Mouse (Mus musculus) heart, embryonic 10.5 days (tissue): ENCODE results near the gene Acer2. TPM values are rescaled to one million over a fixed set of nuclear protein-coding genes. Genes with fewer than 3 reads are reported as not detected.
A peak's percentile ranks its signal among the peaks of the same experiment; 100 is the strongest.

Experiments
- DNase-seq: peaks from one replicate; pipeline ENCODE4 v3.0.0-alpha.2; 2017; ENCODE audit warnings: low spot score
- H3K27ac ChIP-seq: fragments of 300-500 bp; sonication (generic); 2 replicates; pipeline ENCODE4 v1.5.1; 2016; ENCODE audit warnings: mild to moderate bottlenecking
- H3K27me3 ChIP-seq: fragments of 300-500 bp; sonication (generic); 2 replicates; pipeline ENCODE4 v1.6.1; 2016; ENCODE audit warnings: mild to moderate bottlenecking; ENCODE audit not compliant: poor library complexity, insufficient read depth, severe bottlenecking
- H3K36me3 ChIP-seq: fragments of 300-500 bp; sonication (generic); 2 replicates; pipeline ENCODE4 v1.6.1; 2016; ENCODE audit warnings: mild to moderate bottlenecking, moderate library complexity
- H3K4me1 ChIP-seq: fragments of 300-500 bp; sonication (generic); 2 replicates; pipeline ENCODE4 v1.6.1; 2016; ENCODE audit warnings: mild to moderate bottlenecking
- H3K4me3 ChIP-seq: fragments of 300-500 bp; sonication (generic); 2 replicates; pipeline ENCODE4 v1.5.1; 2016; ENCODE audit warnings: mild to moderate bottlenecking, moderate library complexity
- H3K9me3 ChIP-seq: fragments of 300-500 bp; sonication (generic); 2 replicates; pipeline ENCODE4 v1.6.1; 2016; ENCODE audit warnings: mild to moderate bottlenecking, moderate library complexity
- WGBS: fragments of 180-500 bp; shearing (Covaris S2); methylation state at CpG from one replicate; pipeline ENCODE4 v1.1.7; 2016; 5-methylcytosine and 5-hydroxymethylcytosine counted together
- polyA plus RNA-seq: library from polyadenylated mRNA; unstranded; fragments of >200 nt; fragmentation: Nextera tagmentation; extraction: Ambion mirVana; gene quantifications from 2 replicates; pipeline ENCODE4 v1.2.1, GENCODE M21; 2016

Acer2 gene
- polyA plus RNA-seq, 1 experiment from 2014 or later: 25.0 TPM

GRCm38 (mm10) chr4:86904969-86905368 is 30.8 kb downstream of the Acer2 start:
- H3K27ac ChIP-seq: no peak overlapping the region
- no peaks in the 10 kb centered on the region for H3K4me1 ChIP-seq
- 33% methylated on average over 3 of the region's 3 CpGs for WGBS
- DNase-seq: no peak
- H3K36me3 ChIP-seq: peaks cover 8% of the 10 kb centered on the region; the same call in 1 of the 2 replicates
- H3K9me3 ChIP-seq: no peaks in the 10 kb centered on the region
- no peak overlapping the region for H3K4me3 ChIP-seq
- H3K27me3 ChIP-seq: no peaks in the 10 kb centered on the region

GRCm38 (mm10) chr4:86905869-86906268 is 31.7 kb downstream of the Acer2 start:
- DNase-seq: no peak
- WGBS: 79% methylated on average over 1 of the region's 1 CpGs
- H3K27me3 ChIP-seq: no peaks in the 10 kb centered on the region
- no peak overlapping the region for H3K27ac ChIP-seq
- H3K9me3 ChIP-seq: no peaks in the 10 kb centered on the region
- H3K4me3 ChIP-seq: no peak overlapping the region
- peaks cover 9% of the 10 kb centered on the region; the same call in 1 of the 2 replicates for H3K36me3 ChIP-seq
- H3K4me1 ChIP-seq: no peaks in the 10 kb centered on the region

GRCm38 (mm10) chr4:86911576-86912341 is 37.6 kb downstream of the Acer2 start:
- Histone ChIP-seq H3K36me3 (peaks cover 20% of the 10 kb centered on the region; the same call in 1 of the 2 replicates), H3K4me3 (peak overlapping the region; percentile 31), H3K4me1 (peaks cover 11% of the 10 kb centered on the region), H3K27ac (peak overlapping the region; percentile 69), H3K27me3 (no peaks in the 10 kb centered on the region; the same call in 1 of the 2 replicates), H3K9me3 (no peaks in the 10 kb centered on the region)
- WGBS: 18% methylated on average over 18 of the region's 18 CpGs
- no peak for DNase-seq

GRCm38 (mm10) chr4:86912757-86913156 is 38.6 kb downstream of the Acer2 start:
- Histone ChIP-seq H3K4me1 (peaks cover 11% of the 10 kb centered on the region), H3K27me3 (no peaks in the 10 kb centered on the region; the same call in 1 of the 2 replicates), H3K9me3 (no peaks in the 10 kb centered on the region), H3K4me3 (no peak overlapping the region), H3K27ac (no peak overlapping the region), H3K36me3 (peaks cover 20% of the 10 kb centered on the region; the same call in 1 of the 2 replicates)
- DNase-seq: no peak
- WGBS: 75% methylated on average over 7 of the region's 7 CpGs

- Histone ChIP-seq H3K9me3 (no peaks in the 10 kb centered on the region), H3K4me3 (no peak overlapping the region), H3K36me3 (peaks cover 16% of the 10 kb centered on the region; the same call in 1 of the 2 replicates), H3K27ac (no peak overlapping the region), H3K4me1 (peaks cover 11% of the 10 kb centered on the region), H3K27me3 (no peaks in the 10 kb centered on the region; the same call in 1 of the 2 replicates)
- WGBS: 47% methylated on average over 1 of the region's 1 CpGs
- DNase-seq: no peak
Measured at GRCm38 (mm10) chr4:86916062-86916461, 41.9 kb downstream of the Acer2 start.

- WGBS: 74% methylated on average over 3 of the region's 3 CpGs
- Histone ChIP-seq H3K4me3 (no peak overlapping the region), H3K36me3 (no peaks in the 10 kb centered on the region), H3K4me1 (no peaks in the 10 kb centered on the region), H3K27me3 (no peaks in the 10 kb centered on the region), H3K9me3 (no peaks in the 10 kb centered on the region), H3K27ac (no peak overlapping the region)
- no peak for DNase-seq
Measured at GRCm38 (mm10) chr4:86923476-86924055, 49.4 kb downstream of the Acer2 start.

GRCm38 (mm10) chr4:86924804-86925458 is 50.7 kb downstream of the Acer2 start:
- no peak overlapping the region for H3K27ac ChIP-seq
- 8% methylated on average over 9 of the region's 9 CpGs for WGBS

GRCm38 (mm10) chr4:86926997-86927396 is 52.8 kb downstream of the Acer2 start:
- Histone ChIP-seq H3K27ac (no peak overlapping the region), H3K9me3 (no peaks in the 10 kb centered on the region), H3K27me3 (no peaks in the 10 kb centered on the region), H3K4me1 (peaks cover 7% of the 10 kb centered on the region), H3K36me3 (no peaks in the 10 kb centered on the region), H3K4me3 (no peak overlapping the region)
- WGBS: 84% methylated on average over 3 of the region's 3 CpGs
- no peak for DNase-seq

More at GRCm38 (mm10) chr4:86924804-86925458, 50.7 kb downstream of the Acer2 start:
- no peaks in the 10 kb centered on the region for H3K9me3 ChIP-seq
- H3K4me3 ChIP-seq: 0 out of 2 replicates have a peak overlapping the region, but pooled peaks have one; percentile 4
- H3K27me3 ChIP-seq: no peaks in the 10 kb centered on the region
- DNase-seq: no peak
- no peaks in the 10 kb centered on the region for H3K36me3 ChIP-seq
- no peaks in the 10 kb centered on the region for H3K4me1 ChIP-seq

GRCm38 (mm10) chr4:86930101-86930635 is 56.0 kb downstream of the Acer2 start:
- no peak for DNase-seq
- no peaks in the 10 kb centered on the region for H3K27me3 ChIP-seq
- H3K4me3 ChIP-seq: peak overlapping the region; percentile 62
- no peaks in the 10 kb centered on the region for H3K9me3 ChIP-seq
- 84% methylated on average over 7 of the region's 7 CpGs for WGBS
- peaks cover 7% of the 10 kb centered on the region for H3K4me1 ChIP-seq
- H3K36me3 ChIP-seq: peaks cover 10% of the 10 kb centered on the region; the same call in 1 of the 2 replicates
- peak overlapping the region; percentile 88; the same call in 1 of the 2 replicates for H3K27ac ChIP-seq

GRCm38 (mm10) chr4:86930636-86931456 is 56.6 kb downstream of the Acer2 start:
- peak overlapping the region; percentile 88 for H3K27ac ChIP-seq
- peaks cover 7% of the 10 kb centered on the region for H3K4me1 ChIP-seq
- no peaks in the 10 kb centered on the region for H3K9me3 ChIP-seq
- peaks cover 10% of the 10 kb centered on the region; the same call in 1 of the 2 replicates for H3K36me3 ChIP-seq
- peak overlapping the region; percentile 62 for H3K4me3 ChIP-seq
- WGBS: 7% methylated on average over 33 of the region's 33 CpGs
- peak; percentile 85 for DNase-seq
- H3K27me3 ChIP-seq: no peaks in the 10 kb centered on the region

GRCm38 (mm10) chr4:86933026-86933425 is 58.8 kb downstream of the Acer2 start:
- no peak for DNase-seq

GRCm38 (mm10) chr4:86936217-86936616 is 62.0 kb downstream of the Acer2 start:
- no peak for DNase-seq
- no peaks in the 10 kb centered on the region for H3K27me3 ChIP-seq
- 94% methylated on average over 9 of the region's 9 CpGs for WGBS
- peaks cover 2% of the 10 kb centered on the region for H3K4me1 ChIP-seq
- no peak overlapping the region for H3K4me3 ChIP-seq
- no peaks in the 10 kb centered on the region for H3K9me3 ChIP-seq
- H3K27ac ChIP-seq: no peak overlapping the region
- H3K36me3 ChIP-seq: peaks cover 10% of the 10 kb centered on the region; the same call in 1 of the 2 replicates

More at GRCm38 (mm10) chr4:86933026-86933425, 58.8 kb downstream of the Acer2 start:
- no peaks in the 10 kb centered on the region for H3K9me3 ChIP-seq
- H3K36me3 ChIP-seq: peaks cover 10% of the 10 kb centered on the region; the same call in 1 of the 2 replicates
- H3K4me1 ChIP-seq: peaks cover 7% of the 10 kb centered on the region
- 82% methylated on average over 6 of the region's 6 CpGs for WGBS
- H3K27me3 ChIP-seq: no peaks in the 10 kb centered on the region
- H3K4me3 ChIP-seq: no peak overlapping the region
- H3K27ac ChIP-seq: no peak overlapping the region
